Mouse (Mus musculus) gastrocnemius, postnatal 36 days (tissue): ENCODE measurements around the gene Rbms3. TPM values are rescaled to one million over a fixed set of nuclear protein-coding genes. Genes with fewer than 3 reads are reported as not detected.
A peak's percentile ranks its signal among the peaks of the same experiment; 100 is the strongest.

Experiments used
- DNase-seq, 2 experiments: peaks; one replicate each; pipeline ENCODE4 v3.0.0; 2022
- intact Hi-C: fragments of 180-260 bp; cut with DNase I; formaldehyde crosslinking; loops from one replicate; pipeline ENCODE4 v1.15.1; 2025
- total RNA-seq, 2 experiments: library from RNA; stranded (reverse); gene quantifications; 2 replicates each; pipeline ENCODE4 v1.2.3; 2021

Rbms3 gene
- total RNA-seq, 2 experiments from 2014 or later, result 7.3 to 7.8 TPM

GRCm38 (mm10) chr9:117291066-117291850 lies 338.5 kb downstream of the Rbms3 start:
- intact Hi-C loops, result loop anchor here (10.0 kb wide), 1 partner anchor 1456 kb away; no protein-coding TSS in a partner anchor
- DNase-seq, result no peak

GRCm38 (mm10) chr9:117274846-117275245 lies 354.9 kb downstream of the Rbms3 start:
- DNase-seq, result no peak
- intact Hi-C loops, result no loop called here

DNA sequence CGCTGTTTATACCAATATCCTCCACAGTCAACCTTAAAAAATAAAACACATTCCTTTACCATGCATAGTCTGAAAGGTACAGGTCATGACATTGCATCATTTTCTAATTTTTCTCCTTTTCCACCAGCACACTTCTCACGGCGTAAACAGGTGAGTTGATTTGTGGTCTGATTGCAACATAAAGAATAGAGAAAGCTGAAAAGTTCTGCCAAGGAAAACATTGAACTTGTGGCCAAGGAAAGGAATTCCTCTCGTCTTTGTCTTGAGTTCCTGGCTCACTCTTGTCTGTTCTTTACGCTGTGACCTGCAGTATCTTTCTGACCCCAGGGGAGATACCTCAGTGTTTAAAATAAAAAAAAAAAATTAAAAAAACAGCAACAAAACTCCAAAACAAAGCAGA lies 370.1 kb downstream of the Rbms3 start:
- intact Hi-C loops, result no loop called here
- DNase-seq, result no peak

DNA sequence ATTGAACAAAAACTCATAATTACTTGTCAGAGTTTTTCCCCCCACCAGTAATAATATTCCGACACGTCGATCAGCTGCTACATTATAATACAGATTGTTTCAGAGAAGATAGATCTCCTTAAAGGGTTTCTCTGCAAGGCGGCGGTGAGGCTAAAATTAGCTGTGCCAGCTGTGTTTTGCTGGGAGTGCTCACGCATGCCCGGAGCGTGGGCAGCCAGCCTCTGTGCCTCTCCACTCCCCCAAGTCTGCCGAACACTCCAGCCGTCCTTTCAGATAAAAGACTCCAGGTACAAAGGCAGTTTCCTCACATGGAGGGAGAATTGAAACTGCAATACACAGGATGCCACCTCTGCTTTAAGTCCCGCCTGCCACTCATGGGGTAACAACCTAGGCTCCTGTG lies 376.4 kb downstream of the Rbms3 start:
- intact Hi-C loops, result no loop called here
- DNase-seq, result no peak

DNA sequence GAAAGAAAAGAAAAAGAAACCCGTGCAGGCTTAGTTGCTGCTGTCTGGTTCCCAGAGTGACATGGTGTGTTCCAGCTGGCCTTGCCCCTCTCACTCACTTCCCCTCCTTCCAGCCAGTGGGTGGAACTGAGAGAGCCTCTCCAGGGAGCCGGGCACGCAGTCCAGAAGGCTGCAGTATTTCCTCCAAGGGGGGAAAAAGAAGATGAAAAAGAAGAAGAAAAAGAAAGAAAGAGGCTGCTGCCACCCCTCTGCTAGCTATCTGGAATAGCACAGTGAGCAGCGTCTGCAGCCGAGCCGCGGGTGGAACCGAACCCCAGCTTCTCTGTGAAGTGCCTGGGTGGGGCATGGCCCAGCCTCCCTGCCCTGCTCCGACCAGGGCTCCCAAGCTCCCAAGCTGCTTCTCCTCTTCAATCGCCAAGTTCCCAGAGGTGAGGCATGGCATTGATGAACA lies 377.3 kb downstream of the Rbms3 start:
- DNase-seq, result peak; percentile 40 to 61
- intact Hi-C loops, result no loop called here

- peak in 1 of 2 experiments; percentile 36 for DNase-seq
- intact Hi-C loops, result no loop called here
Measured at GRCm38 (mm10) chr9:117251521-117252368, 378.0 kb downstream of the Rbms3 start.

DNA sequence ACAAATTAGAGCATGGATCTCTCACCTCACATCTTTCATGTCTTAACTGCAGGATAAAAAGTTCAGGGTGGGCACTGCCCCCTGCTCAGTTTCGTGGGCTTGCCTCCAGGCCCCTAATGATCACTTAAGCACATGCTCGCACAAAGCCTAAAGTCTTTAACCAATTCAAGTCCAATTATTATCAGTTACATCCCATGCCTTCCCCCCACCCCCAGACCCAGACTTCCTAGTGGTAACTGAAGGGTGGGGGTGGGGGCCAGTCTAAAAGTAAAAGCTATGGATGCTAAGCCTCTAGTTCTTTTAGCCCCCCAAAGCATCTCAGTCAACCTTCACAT lies 378.9 kb downstream of the Rbms3 start:
- DNase-seq, result no peak
- intact Hi-C loops, result no loop called here

- intact Hi-C loops, result no loop called here
- no peak for DNase-seq
Measured at GRCm38 (mm10) chr9:117250036-117250830, 379.5 kb downstream of the Rbms3 start.

- intact Hi-C loops, result no loop called here
- DNase-seq, result no peak
Measured at GRCm38 (mm10) chr9:117247311-117247980, 382.3 kb downstream of the Rbms3 start.

- DNase-seq, result no peak
- intact Hi-C loops, result no loop called here
Measured at GRCm38 (mm10) chr9:117246173-117246572, 383.5 kb downstream of the Rbms3 start.

DNA sequence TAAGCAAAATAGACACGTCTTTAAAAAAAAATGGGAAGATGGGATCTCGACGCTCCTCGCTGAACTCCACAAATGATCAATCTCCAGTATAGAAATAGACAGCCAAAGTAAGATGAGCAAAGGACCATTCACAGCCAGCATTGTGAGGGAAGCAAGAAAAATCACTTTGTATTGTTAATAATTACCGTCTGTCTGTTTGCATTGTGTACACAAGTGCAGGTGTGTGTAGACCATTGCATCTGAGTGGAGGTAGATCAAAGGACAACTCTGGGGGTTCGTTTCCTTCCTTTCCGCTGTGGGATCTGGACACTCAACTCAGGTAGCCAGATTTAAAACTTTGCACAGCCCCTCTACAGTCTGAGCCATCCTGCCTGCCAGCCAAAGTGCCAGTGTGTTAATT lies 386.3 kb downstream of the Rbms3 start:
- no peak for DNase-seq
- intact Hi-C loops, result no loop called here

DNA sequence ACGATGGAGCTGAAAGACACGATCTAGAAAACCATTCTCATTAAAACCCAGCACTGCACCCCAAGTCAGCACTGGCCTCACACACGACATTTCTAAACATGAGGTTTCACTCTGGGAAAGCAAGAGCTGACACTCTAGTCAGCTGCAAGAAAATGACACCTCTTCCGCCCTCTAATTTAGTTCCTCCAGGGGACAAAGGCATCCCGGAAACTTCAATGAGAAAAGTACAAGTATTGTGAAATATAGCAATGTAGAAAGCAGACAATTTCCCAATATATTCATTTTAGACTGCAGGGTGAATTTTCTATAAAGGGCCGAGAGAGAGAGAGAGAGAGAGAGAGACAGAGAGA lies 395.0 kb downstream of the Rbms3 start:
- intact Hi-C loops, result no loop called here
- no peak for DNase-seq

DNA sequence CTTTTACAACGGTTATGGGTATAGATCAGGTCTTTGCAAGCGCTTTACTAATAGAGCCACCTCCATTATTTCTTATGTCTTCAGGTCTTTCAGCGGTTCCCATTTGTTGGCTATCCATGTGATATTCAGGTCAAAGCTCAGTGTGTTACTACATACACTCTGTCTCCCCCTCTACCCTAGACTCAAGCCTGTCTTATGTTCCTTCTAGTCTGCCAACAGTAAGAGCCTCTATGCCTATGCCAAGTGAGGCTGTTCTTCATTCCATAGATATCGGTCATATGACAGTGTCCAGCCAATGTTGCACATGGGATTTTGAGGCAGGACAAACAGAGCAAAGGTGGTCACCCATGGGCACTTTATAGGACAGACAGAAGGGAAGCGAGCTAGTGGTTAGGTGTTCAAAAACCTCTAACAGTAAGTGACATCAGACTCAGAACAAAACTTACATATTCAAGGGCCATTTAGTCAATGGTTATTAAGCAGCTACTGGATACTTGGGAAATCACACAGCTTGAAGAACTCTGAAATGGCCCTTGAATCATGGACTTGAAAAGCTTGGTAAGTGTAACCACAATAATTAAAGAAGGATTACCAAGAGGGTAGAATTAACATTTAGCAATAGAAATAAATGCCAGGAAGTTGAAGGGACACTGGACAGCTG lies 395.5 kb downstream of the Rbms3 start:
- intact Hi-C loops, result no loop called here
- DNase-seq, result no peak

DNA sequence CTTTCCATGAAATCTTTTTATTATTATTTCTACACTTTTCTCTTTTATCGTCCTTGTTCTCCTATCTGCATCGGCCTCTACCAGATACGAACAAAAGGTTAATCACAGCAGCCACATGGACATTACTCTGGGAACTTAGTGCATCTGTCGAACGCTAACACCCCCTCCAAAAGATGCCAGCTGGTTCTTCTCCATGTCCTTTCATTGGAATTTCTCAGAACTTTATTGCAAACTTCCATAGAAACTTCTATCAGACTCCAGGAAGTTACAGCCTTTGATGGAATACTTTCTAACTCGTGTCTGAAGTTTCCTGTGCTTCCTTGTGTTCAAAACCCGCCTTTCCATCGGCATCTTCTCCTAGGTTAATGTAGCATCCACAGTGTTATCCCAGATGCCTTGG lies 407.0 kb downstream of the Rbms3 start:
- no peak for DNase-seq
- intact Hi-C loops, result no loop called here

GRCm38 (mm10) chr9:117221481-117221880 lies 408.2 kb downstream of the Rbms3 start:
- intact Hi-C loops, result no loop called here
- DNase-seq, result no peak

GRCm38 (mm10) chr9:117216026-117216755 lies 413.5 kb downstream of the Rbms3 start:
- DNase-seq, result no peak
- intact Hi-C loops, result no loop called here

GRCm38 (mm10) chr9:117212023-117212422 lies 417.7 kb downstream of the Rbms3 start:
- intact Hi-C loops, result no loop called here
- DNase-seq, result no peak

GRCm38 (mm10) chr9:117210344-117210743 lies 419.4 kb downstream of the Rbms3 start:
- DNase-seq, result no peak
- intact Hi-C loops, result no loop called here

DNA sequence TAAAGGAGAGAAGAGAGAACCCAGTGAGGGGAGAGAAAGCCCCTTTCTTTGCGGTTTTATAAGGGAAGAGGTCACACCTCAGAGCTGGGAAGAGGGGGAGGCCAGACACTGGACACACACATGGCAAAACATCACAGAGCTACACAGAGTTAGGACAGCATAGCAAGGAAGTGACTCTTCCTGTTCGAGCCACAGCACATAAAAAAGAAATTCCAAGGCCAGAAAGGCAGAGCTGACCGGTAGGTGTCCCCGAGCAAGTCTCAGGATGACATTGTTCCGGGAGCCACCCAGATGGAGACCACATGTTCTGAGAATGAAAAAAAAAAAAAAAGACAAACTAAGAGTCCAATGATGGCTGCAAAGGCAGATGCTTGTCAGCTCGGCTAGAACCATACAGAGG lies 424.3 kb downstream of the Rbms3 start:
- DNase-seq, result no peak

More for the DNA sequence above, 424.3 kb downstream of the Rbms3 start:
- intact Hi-C loops, result no loop called here
